Mouse (Mus musculus): Measurements from ENCODE around the gene Cyb5b. TPM values are rescaled to one million over a fixed set of nuclear protein-coding genes. Genes with fewer than 3 reads are reported as not detected.

Gene Cyb5b
- polyA plus RNA-seq, 1 experiment from 2014 or later, result 54.9 TPM

GRCm38 (mm10) chr8:107139704-107140470 lies 10.6 kb upstream of the Cyb5b start:
- WGBS, result 42% methylated on average over 13 of the region's 13 CpGs

GRCm38 (mm10) chr8:107142539-107142938 lies 7.9 kb upstream of the Cyb5b start:
- H3K4me3 ChIP-seq (ENCODE audit: low read length), result no peak overlapping the region
- H3K4me1 ChIP-seq (ENCODE audit: control insufficient read depth, insufficient read depth, low read length), result peaks cover 10% of the 10 kb centered on the region
- 86% methylated on average over 4 of the region's 4 CpGs for WGBS
- H3K9me3 ChIP-seq (replicated peaks; ENCODE audit: control insufficient read depth, low read length), result no peaks in the 10 kb centered on the region
- ATAC-seq (replicated peaks; ENCODE audit: extremely low read depth, insufficient read depth, low FRiP score), result no peak
- H3K27me3 ChIP-seq (ENCODE audit: control insufficient read depth, insufficient read depth, low read length), result no peaks in the 10 kb centered on the region
- H3K36me3 ChIP-seq (ENCODE audit: control insufficient read depth, insufficient read depth), result no peaks in the 10 kb centered on the region
- H3K27ac ChIP-seq (ENCODE audit: low read length), result no peak overlapping the region
- no peak overlapping the region for H3K4me2 ChIP-seq (ENCODE audit: low read depth, low read length)
- no peak overlapping the region for H3K9ac ChIP-seq (ENCODE audit: low read length)

More at GRCm38 (mm10) chr8:107139704-107140470, 10.6 kb upstream of the Cyb5b start:
- ATAC-seq (replicated peaks; ENCODE audit: extremely low read depth, insufficient read depth, low FRiP score), result peak; percentile 87
- peak overlapping the region; percentile 77 for H3K27ac ChIP-seq (ENCODE audit: low read length)
- H3K36me3 ChIP-seq (ENCODE audit: control insufficient read depth, insufficient read depth), result no peaks in the 10 kb centered on the region
- no peak overlapping the region for H3K4me3 ChIP-seq (ENCODE audit: low read length)
- no peak overlapping the region for H3K9ac ChIP-seq (ENCODE audit: low read length)
- no peaks in the 10 kb centered on the region for H3K27me3 ChIP-seq (ENCODE audit: control insufficient read depth, insufficient read depth, low read length)
- H3K4me1 ChIP-seq (ENCODE audit: control insufficient read depth, insufficient read depth, low read length), result peaks cover 16% of the 10 kb centered on the region
- no peaks in the 10 kb centered on the region for H3K9me3 ChIP-seq (replicated peaks; ENCODE audit: control insufficient read depth, low read length)
- peak overlapping the region; percentile 34 for H3K4me2 ChIP-seq (ENCODE audit: low read depth, low read length)

- H3K9ac ChIP-seq (ENCODE audit: low read length), result no peak overlapping the region
- H3K36me3 ChIP-seq (ENCODE audit: control insufficient read depth, insufficient read depth), result no peaks in the 10 kb centered on the region
- WGBS, result 61% methylated on average over 4 of the region's 4 CpGs
- no peak for ATAC-seq (replicated peaks; ENCODE audit: extremely low read depth, insufficient read depth, low FRiP score)
- no peak overlapping the region for H3K27ac ChIP-seq (ENCODE audit: low read length)
- no peaks in the 10 kb centered on the region for H3K27me3 ChIP-seq (ENCODE audit: control insufficient read depth, insufficient read depth, low read length)
- no peaks in the 10 kb centered on the region for H3K9me3 ChIP-seq (replicated peaks; ENCODE audit: control insufficient read depth, low read length)
- H3K4me3 ChIP-seq (ENCODE audit: low read length), result no peak overlapping the region
- H3K4me1 ChIP-seq (ENCODE audit: control insufficient read depth, insufficient read depth, low read length), result peaks cover 10% of the 10 kb centered on the region
- H3K4me2 ChIP-seq (ENCODE audit: low read depth, low read length), result no peak overlapping the region
Observed at GRCm38 (mm10) chr8:107143501-107143900, 6.9 kb upstream of the Cyb5b start.

- H3K27ac ChIP-seq (ENCODE audit: low read length), result no peak overlapping the region
- H3K4me3 ChIP-seq (ENCODE audit: low read length), result no peak overlapping the region
- H3K4me2 ChIP-seq (ENCODE audit: low read depth, low read length), result no peak overlapping the region
- H3K9ac ChIP-seq (ENCODE audit: low read length), result no peak overlapping the region
- ATAC-seq (replicated peaks; ENCODE audit: extremely low read depth, insufficient read depth, low FRiP score), result no peak
- no peaks in the 10 kb centered on the region for H3K27me3 ChIP-seq (ENCODE audit: control insufficient read depth, insufficient read depth, low read length)
- no peaks in the 10 kb centered on the region for H3K36me3 ChIP-seq (ENCODE audit: control insufficient read depth, insufficient read depth)
- no peaks in the 10 kb centered on the region for H3K9me3 ChIP-seq (replicated peaks; ENCODE audit: control insufficient read depth, low read length)
- H3K4me1 ChIP-seq (ENCODE audit: control insufficient read depth, insufficient read depth, low read length), result peaks cover 5% of the 10 kb centered on the region
Observed at GRCm38 (mm10) chr8:107146186-107146585, 4.3 kb upstream of the Cyb5b start.

DNA sequence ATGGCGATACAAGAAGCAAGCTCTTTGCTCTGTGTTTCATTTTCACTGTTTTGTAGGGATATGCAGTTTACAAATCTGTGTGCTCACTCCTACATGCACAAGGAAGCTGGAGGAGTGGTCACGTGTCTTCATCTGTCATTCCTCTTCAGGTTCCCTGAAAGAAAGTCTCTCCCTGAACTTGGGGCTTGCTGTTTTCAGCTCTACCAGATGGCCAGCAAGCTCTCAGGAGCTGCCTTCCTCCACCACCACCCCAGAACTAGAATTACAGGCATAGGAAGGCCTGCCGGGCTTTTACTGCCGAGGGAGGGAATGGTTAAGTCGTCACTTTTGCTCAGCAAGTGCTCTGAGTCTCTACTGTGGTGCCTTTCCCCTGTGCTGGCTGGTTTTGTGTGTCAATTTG lies 1.6 kb upstream of the Cyb5b start:
- Histone ChIP-seq H3K4me1 (ENCODE audit: control insufficient read depth, insufficient read depth, low read length) (peaks cover 9% of the 10 kb centered on the region), H3K4me3 (ENCODE audit: low read length) (no peak overlapping the region), H3K9ac (ENCODE audit: low read length) (no peak overlapping the region), H3K9me3 (replicated peaks; ENCODE audit: control insufficient read depth, low read length) (no peaks in the 10 kb centered on the region), H3K27me3 (ENCODE audit: control insufficient read depth, insufficient read depth, low read length) (no peaks in the 10 kb centered on the region), H3K36me3 (ENCODE audit: control insufficient read depth, insufficient read depth) (peaks cover 8% of the 10 kb centered on the region; the same call in 1 of the 2 replicates), H3K27ac (ENCODE audit: low read length) (no peak overlapping the region), H3K4me2 (ENCODE audit: low read depth, low read length) (no peak overlapping the region)
- no peak for ATAC-seq (replicated peaks; ENCODE audit: extremely low read depth, insufficient read depth, low FRiP score)
- WGBS, result 84% methylated on average over 5 of the region's 5 CpGs

- Histone ChIP-seq H3K9ac (ENCODE audit: low read length) (peak overlapping the region; percentile 97), H3K27ac (ENCODE audit: low read length) (peak overlapping the region; percentile 95), H3K9me3 (replicated peaks; ENCODE audit: control insufficient read depth, low read length) (no peaks in the 10 kb centered on the region), H3K36me3 (ENCODE audit: control insufficient read depth, insufficient read depth) (peaks cover 18% of the 10 kb centered on the region; the same call in 1 of the 2 replicates), H3K4me3 (ENCODE audit: low read length) (peak overlapping the region; percentile 98), H3K27me3 (ENCODE audit: control insufficient read depth, insufficient read depth, low read length) (no peaks in the 10 kb centered on the region), H3K4me2 (ENCODE audit: low read depth, low read length) (peak overlapping the region; percentile 64), H3K4me1 (ENCODE audit: control insufficient read depth, insufficient read depth, low read length) (peaks cover 9% of the 10 kb centered on the region)
- 27% methylated on average over 6 of the region's 6 CpGs for WGBS
- peak; percentile 10; the same call in 1 of the 2 replicates for ATAC-seq (replicated peaks; ENCODE audit: extremely low read depth, insufficient read depth, low FRiP score)
Observed at GRCm38 (mm10) chr8:107150057-107150403, 410 bp upstream of the Cyb5b start.

GRCm38 (mm10) chr8:107151212-107151920 lies 926 bp downstream of the Cyb5b start:
- 58% methylated on average over 7 of the region's 7 CpGs for WGBS
- Histone ChIP-seq H3K27me3 (ENCODE audit: control insufficient read depth, insufficient read depth, low read length) (no peaks in the 10 kb centered on the region), H3K4me3 (ENCODE audit: low read length) (peak overlapping the region; percentile 98), H3K36me3 (ENCODE audit: control insufficient read depth, insufficient read depth) (peaks cover 28% of the 10 kb centered on the region), H3K27ac (ENCODE audit: low read length) (peak overlapping the region; percentile 95), H3K4me2 (ENCODE audit: low read depth, low read length) (peak overlapping the region; percentile 64), H3K9ac (ENCODE audit: low read length) (peak overlapping the region; percentile 97), H3K9me3 (replicated peaks; ENCODE audit: control insufficient read depth, low read length) (no peaks in the 10 kb centered on the region), H3K4me1 (ENCODE audit: control insufficient read depth, insufficient read depth, low read length) (peaks cover 9% of the 10 kb centered on the region)
- no peak for ATAC-seq (replicated peaks; ENCODE audit: extremely low read depth, insufficient read depth, low FRiP score)

DNA sequence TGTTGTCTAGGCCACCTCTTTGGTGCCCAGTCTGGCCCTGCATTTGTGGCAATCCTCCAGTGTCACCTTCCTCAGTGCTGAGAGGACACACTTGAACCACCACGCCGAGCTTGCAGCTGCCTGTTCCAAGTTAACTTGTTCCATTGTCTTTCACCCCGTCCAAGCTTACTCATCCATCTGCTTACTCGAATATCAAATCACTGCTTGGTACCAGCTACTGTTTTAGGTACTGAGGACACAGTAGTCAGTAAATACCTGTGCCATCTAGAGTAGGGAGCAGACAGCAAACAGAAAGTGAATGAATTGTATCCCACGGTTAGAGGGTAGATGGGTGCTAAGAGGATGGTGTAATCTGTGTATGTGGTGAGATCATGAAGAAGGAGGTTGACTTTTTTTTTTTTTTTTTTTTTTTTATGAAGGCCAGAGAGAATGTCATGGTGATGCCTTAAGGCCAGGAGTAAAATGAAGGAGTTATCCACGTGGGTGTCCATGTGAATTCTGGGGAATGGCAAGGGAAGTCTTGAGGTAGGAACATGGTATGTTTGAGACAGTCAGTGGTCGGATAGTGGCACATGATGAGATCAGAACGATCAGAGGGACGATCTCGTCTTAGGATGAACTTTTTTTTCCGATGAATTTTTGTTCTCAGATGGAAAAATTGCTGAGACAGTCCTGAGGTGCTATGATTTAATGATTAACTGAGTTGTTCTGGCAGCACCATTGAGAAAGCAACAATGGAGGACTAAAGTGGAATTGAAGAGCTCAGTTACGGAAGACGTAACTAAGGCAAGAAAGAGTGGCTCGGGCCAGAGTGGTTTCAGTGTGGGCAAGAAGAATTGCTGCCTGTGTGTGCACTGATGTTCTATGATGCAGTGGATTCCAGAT lies 3.1 kb downstream of the Cyb5b start:
- WGBS, result 88% methylated on average over 14 of the region's 14 CpGs
- Histone ChIP-seq H3K4me1 (ENCODE audit: control insufficient read depth, insufficient read depth, low read length) (peaks cover 14% of the 10 kb centered on the region), H3K4me2 (ENCODE audit: low read depth, low read length) (no peak overlapping the region), H3K36me3 (ENCODE audit: control insufficient read depth, insufficient read depth) (peaks cover 31% of the 10 kb centered on the region), H3K27me3 (ENCODE audit: control insufficient read depth, insufficient read depth, low read length) (no peaks in the 10 kb centered on the region), H3K4me3 (ENCODE audit: low read length) (no peak overlapping the region), H3K9me3 (replicated peaks; ENCODE audit: control insufficient read depth, low read length) (no peaks in the 10 kb centered on the region), H3K27ac (ENCODE audit: low read length) (no peak overlapping the region), H3K9ac (ENCODE audit: low read length) (no peak overlapping the region)
- no peak for ATAC-seq (replicated peaks; ENCODE audit: extremely low read depth, insufficient read depth, low FRiP score)

Measured in heart, embryonic 16.5 days (tissue).